Mouse (Mus musculus): ENCODE data around the gene Cdc25b. TPM values are rescaled to one million over a fixed set of nuclear protein-coding genes. Genes with fewer than 3 reads are reported as not detected.

The Cdc25b gene
- polyA plus RNA-seq, 1 experiment = 12.9 TPM

- TF ChIP-seq CTCF (conservative IDR thresholded peaks at IDR 0.05; ENCODE audit: insufficient read depth, insufficient read length, low read depth, low read length) = no peak
- TF ChIP-seq POLR2A (IDR thresholded peaks at IDR 0.05; ENCODE audit: low read depth, low read length) = no peak
- Histone ChIP-seq H3K27ac (ENCODE audit: insufficient read depth, low read depth, low read length) (peak overlapping the region; percentile 84), H3K4me3 (ENCODE audit: insufficient read depth, low read depth, low read length) (peak overlapping the region; percentile 68), H3K36me3 (ENCODE audit: control insufficient read depth, insufficient read depth, low read length) (no peaks in the 10 kb centered on the region), H3K27me3 (replicated peaks; ENCODE audit: control insufficient read depth, insufficient read depth, low read length) (no peaks in the 10 kb centered on the region), H3K4me1 (ENCODE audit: control insufficient read depth, insufficient read depth, low read length) (peaks cover 13% of the 10 kb centered on the region)
- peak; percentile 60 for DNase-seq
- WGBS = 1% methylated on average over 28 of the region's 28 CpGs
Measured at GRCm38 (mm10) chr2:131234127-131234650, 47.4 kb downstream of the Cdc25b start.

GRCm38 (mm10) chr2:131234970-131235635, 48.4 kb downstream of the Cdc25b start:
- DNase-seq = peak; percentile 67
- 28% methylated on average over 7 of the region's 7 CpGs for WGBS
- peaks cover 13% of the 10 kb centered on the region for H3K4me1 ChIP-seq (ENCODE audit: control insufficient read depth, insufficient read depth, low read length)
- H3K4me3 ChIP-seq (ENCODE audit: insufficient read depth, low read depth, low read length) = peak overlapping the region; percentile 68
- no peaks in the 10 kb centered on the region for H3K36me3 ChIP-seq (ENCODE audit: control insufficient read depth, insufficient read depth, low read length)
- TF ChIP-seq POLR2A (IDR thresholded peaks at IDR 0.05; ENCODE audit: low read depth, low read length) (no peak), CTCF (conservative IDR thresholded peaks at IDR 0.05; ENCODE audit: insufficient read depth, insufficient read length, low read depth, low read length) (no peak)
- peak overlapping the region; percentile 84 for H3K27ac ChIP-seq (ENCODE audit: insufficient read depth, low read depth, low read length)
- H3K27me3 ChIP-seq (replicated peaks; ENCODE audit: control insufficient read depth, insufficient read depth, low read length) = no peaks in the 10 kb centered on the region

- H3K4me1 ChIP-seq (ENCODE audit: control insufficient read depth, insufficient read depth, low read length) = no peaks in the 10 kb centered on the region
- no peaks in the 10 kb centered on the region for H3K27me3 ChIP-seq (replicated peaks; ENCODE audit: control insufficient read depth, insufficient read depth, low read length)
- TF ChIP-seq POLR2A (IDR thresholded peaks at IDR 0.05; ENCODE audit: low read depth, low read length) (no peak), CTCF (conservative IDR thresholded peaks at IDR 0.05; ENCODE audit: insufficient read depth, insufficient read length, low read depth, low read length) (no peak)
- no peak overlapping the region for H3K4me3 ChIP-seq (ENCODE audit: insufficient read depth, low read depth, low read length)
- H3K27ac ChIP-seq (ENCODE audit: insufficient read depth, low read depth, low read length) = no peak overlapping the region
- H3K36me3 ChIP-seq (ENCODE audit: control insufficient read depth, insufficient read depth, low read length) = peaks cover 10% of the 10 kb centered on the region; the same call in 1 of the 2 replicates
- no peak for DNase-seq
Measured at GRCm38 (mm10) chr2:131242180-131242579, 55.4 kb downstream of the Cdc25b start.

GRCm38 (mm10) chr2:131242929-131243328, 56.2 kb downstream of the Cdc25b start:
- H3K4me1 ChIP-seq (ENCODE audit: control insufficient read depth, insufficient read depth, low read length) = no peaks in the 10 kb centered on the region
- H3K4me3 ChIP-seq (ENCODE audit: insufficient read depth, low read depth, low read length) = no peak overlapping the region
- WGBS = 65% methylated on average over 7 of the region's 7 CpGs
- peaks cover 14% of the 10 kb centered on the region for H3K36me3 ChIP-seq (ENCODE audit: control insufficient read depth, insufficient read depth, low read length)
- no peak for TF ChIP-seq POLR2A (IDR thresholded peaks at IDR 0.05; ENCODE audit: low read depth, low read length)
- TF ChIP-seq CTCF (conservative IDR thresholded peaks at IDR 0.05; ENCODE audit: insufficient read depth, insufficient read length, low read depth, low read length) = no peak
- no peak overlapping the region for H3K27ac ChIP-seq (ENCODE audit: insufficient read depth, low read depth, low read length)
- no peaks in the 10 kb centered on the region for H3K27me3 ChIP-seq (replicated peaks; ENCODE audit: control insufficient read depth, insufficient read depth, low read length)
- no peak for DNase-seq

Other genes with a start within 250 kb of the Cdc25b start
- gene Gfra4, start 143.9 kb upstream of the Cdc25b start, polyA plus RNA-seq (2012; rRNA removed) = 7.1 and 7.2 TPM in 2 replicates
- 3.3 and 4.1 TPM in 2 replicates for gene Adam33, start 123.1 kb upstream of the Cdc25b start, polyA plus RNA-seq (2012; rRNA removed)
- gene Siglec1, start 100.2 kb upstream of the Cdc25b start, polyA plus RNA-seq (2012; rRNA removed) = 1.5 and 7.5 TPM in 2 replicates
- 7.8 and 8.4 TPM in 2 replicates for gene Hspa12b, start 59.7 kb upstream of the Cdc25b start, polyA plus RNA-seq (2012; rRNA removed)
- gene Gm11037, start 53.5 kb upstream of the Cdc25b start, polyA plus RNA-seq (2012; rRNA removed) = not detected in 2 replicates
- gene 1700037H04Rik, start 26.9 kb upstream of the Cdc25b start, polyA plus RNA-seq (2012; rRNA removed) = 107 and 112 TPM in 2 replicates
- gene Cenpb, start 6.9 kb upstream of the Cdc25b start, polyA plus RNA-seq (2012; rRNA removed) = 95.3 and 105 TPM in 2 replicates
- gene Spef1, start 333 bp downstream of the Cdc25b start, polyA plus RNA-seq (2012; rRNA removed) = 4.6 and 5.2 TPM in 2 replicates
- gene Ap5s1, start 20.1 kb downstream of the Cdc25b start, polyA plus RNA-seq (2012; rRNA removed) = 48.5 and 51.6 TPM in 2 replicates
- gene Mavs, start 47.1 kb downstream of the Cdc25b start, polyA plus RNA-seq (2012; rRNA removed) = 119 and 142 TPM in 2 replicates
- 13.0 and 13.8 TPM in 2 replicates for gene Pank2, start 75.5 kb downstream of the Cdc25b start, polyA plus RNA-seq (2012; rRNA removed)
- 18.2 and 26.0 TPM in 2 replicates for gene Rnf24, start 165.9 kb downstream of the Cdc25b start, polyA plus RNA-seq (2012; rRNA removed)

Measured in kidney, adult 2 months (tissue).